Mouse (Mus musculus): ENCODE data around the gene Ccdc40. TPM values are rescaled to one million over a fixed set of nuclear protein-coding genes. Genes with fewer than 3 reads are reported as not detected.

The Ccdc40 gene
- polyA plus RNA-seq, 1 experiment from 2014 or later: 11.0 TPM

- WGBS: 91% methylated on average over 3 of the region's 3 CpGs
- Histone ChIP-seq H3K9me3 (replicated peaks; ENCODE audit: control insufficient read depth, low read length) (no peaks in the 10 kb centered on the region), H3K4me1 (ENCODE audit: control insufficient read depth, insufficient read depth, low read length) (peaks cover 14% of the 10 kb centered on the region), H3K27ac (ENCODE audit: low read depth, low read length) (no peak overlapping the region), H3K4me2 (ENCODE audit: low read length) (no peak overlapping the region), H3K9ac (ENCODE audit: low read length) (no peak overlapping the region), H3K27me3 (replicated peaks; ENCODE audit: control insufficient read depth, insufficient read depth, low read length) (no peaks in the 10 kb centered on the region), H3K36me3 (ENCODE audit: control insufficient read depth, insufficient read depth, low read length) (no peaks in the 10 kb centered on the region), H3K4me3 (ENCODE audit: low read depth, low read length) (no peak overlapping the region)
- DNase-seq (ENCODE audit: low spot score) (no peak), ATAC-seq (no peak)
Measured at GRCm38 (mm10) chr11:119189319-119189718, 39.1 kb upstream of the Ccdc40 start.

- no peak overlapping the region for H3K4me2 ChIP-seq (ENCODE audit: low read length)
- H3K9me3 ChIP-seq (replicated peaks; ENCODE audit: control insufficient read depth, low read length): no peaks in the 10 kb centered on the region
- H3K9ac ChIP-seq (ENCODE audit: low read length): peak overlapping the region; percentile 46; the same call in 1 of the 2 replicates
- peak; percentile 85 for DNase-seq (ENCODE audit: low spot score)
- no peak overlapping the region for H3K27ac ChIP-seq (ENCODE audit: low read depth, low read length)
- H3K27me3 ChIP-seq (replicated peaks; ENCODE audit: control insufficient read depth, insufficient read depth, low read length): no peaks in the 10 kb centered on the region
- ATAC-seq: peak; percentile 80
- no peaks in the 10 kb centered on the region for H3K36me3 ChIP-seq (ENCODE audit: control insufficient read depth, insufficient read depth, low read length)
- H3K4me3 ChIP-seq (ENCODE audit: low read depth, low read length): no peak overlapping the region
- 25% methylated on average over 11 of the region's 11 CpGs for WGBS
- peaks cover 14% of the 10 kb centered on the region for H3K4me1 ChIP-seq (ENCODE audit: control insufficient read depth, insufficient read depth, low read length)
Measured at GRCm38 (mm10) chr11:119190498-119190897, 37.9 kb upstream of the Ccdc40 start.

- ATAC-seq: no peak
- Histone ChIP-seq H3K27ac (ENCODE audit: low read depth, low read length) (no peak overlapping the region), H3K4me2 (ENCODE audit: low read length) (no peak overlapping the region), H3K36me3 (ENCODE audit: control insufficient read depth, insufficient read depth, low read length) (no peaks in the 10 kb centered on the region), H3K4me3 (ENCODE audit: low read depth, low read length) (no peak overlapping the region), H3K9me3 (replicated peaks; ENCODE audit: control insufficient read depth, low read length) (no peaks in the 10 kb centered on the region), H3K27me3 (replicated peaks; ENCODE audit: control insufficient read depth, insufficient read depth, low read length) (no peaks in the 10 kb centered on the region), H3K9ac (ENCODE audit: low read length) (peak overlapping the region; percentile 21; the same call in 1 of the 2 replicates), H3K4me1 (ENCODE audit: control insufficient read depth, insufficient read depth, low read length) (peaks cover 14% of the 10 kb centered on the region)
- 86% methylated on average over 9 of the region's 9 CpGs for WGBS
- no peak for DNase-seq (ENCODE audit: low spot score)
Measured at GRCm38 (mm10) chr11:119191606-119192081, 36.7 kb upstream of the Ccdc40 start.

GRCm38 (mm10) chr11:119192176-119192575 lies 36.2 kb upstream of the Ccdc40 start:
- no peaks in the 10 kb centered on the region for H3K36me3 ChIP-seq (ENCODE audit: control insufficient read depth, insufficient read depth, low read length)
- H3K27ac ChIP-seq (ENCODE audit: low read depth, low read length): no peak overlapping the region
- WGBS: 86% methylated on average over 5 of the region's 5 CpGs
- peaks cover 13% of the 10 kb centered on the region for H3K4me1 ChIP-seq (ENCODE audit: control insufficient read depth, insufficient read depth, low read length)
- DNase-seq (ENCODE audit: low spot score) (no peak), ATAC-seq (no peak)
- no peak overlapping the region for H3K9ac ChIP-seq (ENCODE audit: low read length)
- H3K27me3 ChIP-seq (replicated peaks; ENCODE audit: control insufficient read depth, insufficient read depth, low read length): no peaks in the 10 kb centered on the region
- no peak overlapping the region for H3K4me2 ChIP-seq (ENCODE audit: low read length)
- H3K9me3 ChIP-seq (replicated peaks; ENCODE audit: control insufficient read depth, low read length): no peaks in the 10 kb centered on the region
- no peak overlapping the region for H3K4me3 ChIP-seq (ENCODE audit: low read depth, low read length)

GRCm38 (mm10) chr11:119192605-119193004 lies 35.8 kb upstream of the Ccdc40 start:
- H3K4me2 ChIP-seq (ENCODE audit: low read length): no peak overlapping the region
- WGBS: 89% methylated on average over 9 of the region's 9 CpGs
- no peaks in the 10 kb centered on the region for H3K36me3 ChIP-seq (ENCODE audit: control insufficient read depth, insufficient read depth, low read length)

GRCm38 (mm10) chr11:119197618-119198563 lies 30.5 kb upstream of the Ccdc40 start:
- Histone ChIP-seq H3K9me3 (replicated peaks; ENCODE audit: control insufficient read depth, low read length) (no peaks in the 10 kb centered on the region), H3K27ac (ENCODE audit: low read depth, low read length) (peak overlapping the region; percentile 59; the same call in 1 of the 2 replicates), H3K4me1 (ENCODE audit: control insufficient read depth, insufficient read depth, low read length) (0 out of 2 replicates have a peak, but pooled peaks cover 8% of the 10 kb centered on the region), H3K27me3 (replicated peaks; ENCODE audit: control insufficient read depth, insufficient read depth, low read length) (no peaks in the 10 kb centered on the region), H3K36me3 (ENCODE audit: control insufficient read depth, insufficient read depth, low read length) (peaks cover 10% of the 10 kb centered on the region), H3K4me3 (ENCODE audit: low read depth, low read length) (no peak overlapping the region), H3K9ac (ENCODE audit: low read length) (peak overlapping the region; percentile 37; the same call in 1 of the 2 replicates), H3K4me2 (ENCODE audit: low read length) (no peak overlapping the region)
- 82% methylated on average over 18 of the region's 18 CpGs for WGBS
- ATAC-seq (peak; percentile 47), DNase-seq (ENCODE audit: low spot score) (peak; percentile 64)

More at GRCm38 (mm10) chr11:119192605-119193004, 35.8 kb upstream of the Ccdc40 start:
- Histone ChIP-seq H3K9me3 (replicated peaks; ENCODE audit: control insufficient read depth, low read length) (no peaks in the 10 kb centered on the region), H3K9ac (ENCODE audit: low read length) (no peak overlapping the region), H3K27ac (ENCODE audit: low read depth, low read length) (no peak overlapping the region), H3K4me1 (ENCODE audit: control insufficient read depth, insufficient read depth, low read length) (peaks cover 9% of the 10 kb centered on the region), H3K27me3 (replicated peaks; ENCODE audit: control insufficient read depth, insufficient read depth, low read length) (no peaks in the 10 kb centered on the region), H3K4me3 (ENCODE audit: low read depth, low read length) (no peak overlapping the region)
- DNase-seq (ENCODE audit: low spot score): no peak
- no peak for ATAC-seq

GRCm38 (mm10) chr11:119198564-119199232 lies 29.7 kb upstream of the Ccdc40 start:
- peaks cover 10% of the 10 kb centered on the region for H3K36me3 ChIP-seq (ENCODE audit: control insufficient read depth, insufficient read depth, low read length)
- 0 out of 2 replicates have a peak, but pooled peaks cover 8% of the 10 kb centered on the region for H3K4me1 ChIP-seq (ENCODE audit: control insufficient read depth, insufficient read depth, low read length)
- no peaks in the 10 kb centered on the region for H3K9me3 ChIP-seq (replicated peaks; ENCODE audit: control insufficient read depth, low read length)
- H3K27ac ChIP-seq (ENCODE audit: low read depth, low read length): peak overlapping the region; percentile 59; the same call in 1 of the 2 replicates
- H3K4me3 ChIP-seq (ENCODE audit: low read depth, low read length): no peak overlapping the region
- WGBS: 53% methylated on average over 26 of the region's 26 CpGs
- H3K27me3 ChIP-seq (replicated peaks; ENCODE audit: control insufficient read depth, insufficient read depth, low read length): no peaks in the 10 kb centered on the region
- peak; percentile 70 for DNase-seq (ENCODE audit: low spot score)
- ATAC-seq: peak; percentile 47; the same call in 1 of the 2 replicates
- no peak overlapping the region for H3K4me2 ChIP-seq (ENCODE audit: low read length)
- H3K9ac ChIP-seq (ENCODE audit: low read length): peak overlapping the region; percentile 37; the same call in 1 of the 2 replicates

GRCm38 (mm10) chr11:119199233-119199601 lies 29.2 kb upstream of the Ccdc40 start:
- DNase-seq (ENCODE audit: low spot score): no peak
- H3K9me3 ChIP-seq (replicated peaks; ENCODE audit: control insufficient read depth, low read length): no peaks in the 10 kb centered on the region
- peak overlapping the region; percentile 59; the same call in 1 of the 2 replicates for H3K27ac ChIP-seq (ENCODE audit: low read depth, low read length)
- ATAC-seq: no peak
- H3K36me3 ChIP-seq (ENCODE audit: control insufficient read depth, insufficient read depth, low read length): peaks cover 10% of the 10 kb centered on the region
- no peak overlapping the region for H3K4me3 ChIP-seq (ENCODE audit: low read depth, low read length)
- no peaks in the 10 kb centered on the region for H3K27me3 ChIP-seq (replicated peaks; ENCODE audit: control insufficient read depth, insufficient read depth, low read length)
- WGBS: 90% methylated on average over 4 of the region's 4 CpGs
- H3K4me1 ChIP-seq (ENCODE audit: control insufficient read depth, insufficient read depth, low read length): 0 out of 2 replicates have a peak, but pooled peaks cover 8% of the 10 kb centered on the region
- no peak overlapping the region for H3K4me2 ChIP-seq (ENCODE audit: low read length)
- H3K9ac ChIP-seq (ENCODE audit: low read length): no peak overlapping the region

All from forebrain, embryonic 14.5 days (tissue).